Mouse (Mus musculus): ENCODE results near the gene Sbsn.

DNA sequence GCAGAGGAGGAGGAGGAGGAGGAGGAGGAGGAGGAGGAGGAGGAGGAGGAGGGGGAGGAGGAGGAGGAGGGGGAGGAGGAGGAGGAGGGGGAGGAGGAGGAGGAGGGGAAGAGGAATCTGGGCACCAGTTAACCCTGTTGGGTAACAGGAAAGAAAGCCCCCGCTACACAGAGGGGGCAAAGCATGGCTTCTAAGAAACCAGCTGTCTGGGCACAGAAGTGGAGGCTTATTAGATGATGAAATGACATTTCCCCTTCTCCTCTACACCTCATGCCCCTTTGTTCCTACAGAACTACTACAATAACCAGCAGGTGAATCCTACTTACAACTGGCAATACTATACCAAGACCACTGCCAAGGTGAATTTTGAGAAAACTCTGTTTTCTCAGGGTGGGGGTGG, 26.6 kb downstream of the Sbsn start:
- TF ChIP-seq POLR2A (IDR thresholded peaks at IDR 0.05; ENCODE audit: borderline replicate concordance, low read depth, low read length) (no peak), CTCF (IDR thresholded peaks at IDR 0.05; ENCODE audit: low read depth, low read length) (no peak)

Measured in bone marrow macrophage, adult 2 months (primary cell).